ENCODE assay signal across 41 mouse cellular contexts in genomic region chr9:35844050-35844449, GRCm38 (mm10). TPM values are rescaled to one million over a fixed set of nuclear protein-coding genes. Genes with fewer than 3 reads are reported as not detected.
"Had no signal": no experiment of that assay in that cellular context is flagged by ENCODE, and none has a peak within 500 bp of the region (broad histone marks: within the 10 kb centered on the region; RNA-seq: fewer than 3 reads in every experiment).

Gene 9230110F15Rik (minus strand): TSS chr9:35844150.

- DNase-seq: heart, postnatal 10 days; heart, postnatal 14 days; heart, postnatal 36 days; heart, postnatal 4 days; kidney, adult 11 months; kidney, adult 18-20 months; kidney, adult 2 months; kidney, adult 8-10 months; kidney, adult 9 months; kidney, postnatal 10 days; kidney, postnatal 14 days; kidney, postnatal 25 days; kidney, postnatal 36 days; kidney, postnatal 4 days; layer of hippocampus, adult 9-11 months; layer of hippocampus, postnatal 36 days had no signal

RNA-seq across cellular contexts. Expression of gene 9230110F15Rik, which starts in this region (rescaled TPM):
- polyA plus RNA-seq: heart, embryonic 11.5 days; heart, embryonic 12.5 days; heart, embryonic 13.5 days; heart, embryonic 14.5 days; heart, embryonic 15.5 days; heart, embryonic 16.5 days; heart, postnatal 0 days; hindbrain, embryonic 10.5 days; hindbrain, embryonic 11.5 days; hindbrain, embryonic 12.5 days; hindbrain, embryonic 13.5 days; hindbrain, embryonic 14.5 days; hindbrain, embryonic 15.5 days; hindbrain, embryonic 16.5 days; hindbrain, postnatal 0 days; inflammation-experienced regulatory T-cells, adult 6 months; intestine, embryonic 14.5 days; intestine, embryonic 15.5 days; intestine, embryonic 16.5 days; intestine, postnatal 0 days; kidney, adult 2 months; kidney, embryonic 14.5 days; kidney, embryonic 15.5 days; kidney, embryonic 16.5 days; kidney, postnatal 0 days; large intestine, adult 2 months had no signal
